Mouse (Mus musculus) mature B cell (primary cell): ENCODE results near the gene Rab34.
"Not testable (repeated sequence)": the region's sequence is repeated elsewhere in the genome, so short reads cannot be mapped to it uniquely, and the experiment has no call there.

Experiments used
- in situ Hi-C: fragments of 300-500 bp; cut with MboI; formaldehyde crosslinking; loops from 2 replicates; pipeline ENCODE4 v1.14.3; 2019

Rab34 gene

DNA sequence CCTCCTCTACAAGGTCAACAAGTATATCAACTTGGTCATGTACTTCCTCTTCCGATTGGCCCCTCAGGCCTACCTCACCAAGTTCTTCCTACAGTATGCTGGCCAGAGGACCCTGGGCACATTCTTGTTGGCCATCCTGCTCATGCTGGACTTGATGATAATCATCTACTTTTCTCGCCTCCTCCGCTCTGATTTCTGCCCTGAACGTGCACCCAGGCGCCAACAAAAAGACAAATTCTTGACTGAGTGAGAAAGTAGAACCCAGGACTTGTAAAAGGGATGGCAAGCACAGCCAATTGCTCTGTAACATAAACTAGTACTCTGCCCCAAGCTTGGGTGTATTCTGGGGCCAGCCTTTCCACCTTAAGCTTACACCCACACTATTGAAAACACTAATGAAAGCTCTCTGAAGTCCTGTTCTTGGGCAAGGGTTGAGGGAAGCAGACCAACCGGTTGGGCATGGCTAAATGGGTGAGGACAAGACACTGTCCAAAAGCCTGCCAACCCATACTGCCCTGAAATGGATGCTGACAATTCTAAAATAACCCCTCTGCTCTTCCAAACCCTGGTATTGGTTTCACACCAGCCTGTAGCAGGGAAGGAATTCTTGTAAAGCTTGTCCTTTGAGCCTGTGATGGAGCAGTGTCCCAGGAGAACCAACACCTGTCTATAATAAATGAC, 8.0 kb upstream of the Rab34 start:
- in situ Hi-C loops: no loop called here

DNA sequence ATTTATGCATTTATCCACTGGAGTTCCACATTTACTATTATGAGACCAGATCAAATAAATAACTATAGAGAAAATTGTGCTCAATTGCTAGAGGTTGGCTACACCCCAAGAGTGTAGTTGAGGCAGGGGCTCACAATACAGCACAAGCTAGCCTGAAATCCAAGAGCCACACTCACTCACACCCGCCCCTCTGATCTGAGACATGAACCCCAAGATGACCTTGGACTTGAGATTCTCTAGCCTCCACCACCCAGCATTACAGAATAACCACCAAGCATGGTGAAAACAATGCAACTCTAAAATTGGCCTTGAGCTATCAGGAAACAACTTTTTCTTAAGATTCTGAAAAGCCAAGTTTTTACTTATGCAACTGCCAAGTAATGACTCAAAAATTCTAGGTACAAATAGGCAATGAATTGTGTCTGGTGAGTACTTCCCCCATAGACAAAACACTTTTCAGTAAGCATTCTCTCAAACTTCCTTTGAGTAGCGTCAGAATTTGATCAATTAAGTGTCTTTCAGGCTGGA, 6.3 kb upstream of the Rab34 start:
- in situ Hi-C loops: no loop called here

DNA sequence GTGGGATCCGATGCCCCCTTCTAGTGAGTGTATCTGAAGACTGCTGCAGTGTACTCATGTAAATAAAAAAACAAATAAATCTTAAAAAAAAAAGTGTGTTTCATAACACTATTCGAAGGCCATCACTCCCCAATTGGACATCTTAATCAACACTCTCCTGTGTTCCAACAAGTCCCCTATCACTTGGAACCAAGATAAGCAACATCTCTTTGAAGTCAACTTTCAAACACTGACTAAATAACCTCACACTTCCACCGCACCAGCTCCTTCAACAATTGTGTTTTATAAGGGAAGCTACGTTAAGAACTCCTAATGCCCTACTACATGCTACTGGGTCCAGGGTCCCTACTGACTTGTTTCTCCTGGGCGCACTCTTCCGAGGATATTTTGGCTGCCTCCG, 5.8 kb upstream of the Rab34 start:
- in situ Hi-C loops: no loop called here

DNA sequence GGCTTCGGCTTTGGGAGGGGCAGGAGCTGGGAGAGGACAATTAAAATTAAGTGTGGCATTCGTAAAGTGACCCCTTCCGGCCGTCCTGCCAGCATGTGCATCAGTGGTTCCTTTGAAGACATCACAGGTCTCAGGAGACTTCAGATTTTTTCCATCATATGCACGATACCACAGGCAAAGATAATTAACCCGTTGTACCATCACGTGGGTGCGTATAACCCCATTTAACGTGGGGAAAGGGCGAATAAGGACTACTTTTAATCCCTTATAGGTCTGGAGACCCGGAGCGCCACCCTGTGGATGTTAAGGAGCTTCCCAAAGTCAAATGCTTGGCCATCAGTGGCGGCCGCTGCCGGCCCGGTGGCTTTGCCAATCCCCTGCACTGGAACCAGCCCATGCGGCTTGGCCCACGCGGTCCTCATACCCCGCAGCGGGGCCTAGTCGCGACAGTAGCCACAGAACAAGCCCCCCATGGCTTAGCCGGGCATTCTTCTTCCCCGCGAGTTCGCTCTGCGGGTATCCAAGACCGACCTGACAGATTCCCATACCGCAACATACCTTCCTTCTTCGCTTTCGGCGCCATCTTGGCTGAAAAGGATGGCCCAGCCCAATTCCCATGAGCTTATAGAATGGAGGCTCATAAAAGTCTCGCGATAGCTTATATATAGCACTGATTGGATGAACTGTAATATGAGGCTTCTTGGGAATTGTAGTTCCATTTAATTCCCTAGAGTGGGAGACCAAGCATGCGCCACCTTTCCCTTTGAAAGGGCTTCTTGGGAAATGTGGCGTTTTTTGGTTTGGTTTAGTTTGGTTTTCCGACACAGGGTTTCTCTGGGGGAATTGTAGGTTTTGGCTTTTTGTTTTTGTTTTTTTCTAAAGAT, 5.0 kb upstream of the Rab34 start, which contains the start of gene Rpl23a:
TSS of gene Rpl23a (minus strand) at position 624 of the 884 bp plus-strand sequence.
- in situ Hi-C loops: no loop called here

DNA sequence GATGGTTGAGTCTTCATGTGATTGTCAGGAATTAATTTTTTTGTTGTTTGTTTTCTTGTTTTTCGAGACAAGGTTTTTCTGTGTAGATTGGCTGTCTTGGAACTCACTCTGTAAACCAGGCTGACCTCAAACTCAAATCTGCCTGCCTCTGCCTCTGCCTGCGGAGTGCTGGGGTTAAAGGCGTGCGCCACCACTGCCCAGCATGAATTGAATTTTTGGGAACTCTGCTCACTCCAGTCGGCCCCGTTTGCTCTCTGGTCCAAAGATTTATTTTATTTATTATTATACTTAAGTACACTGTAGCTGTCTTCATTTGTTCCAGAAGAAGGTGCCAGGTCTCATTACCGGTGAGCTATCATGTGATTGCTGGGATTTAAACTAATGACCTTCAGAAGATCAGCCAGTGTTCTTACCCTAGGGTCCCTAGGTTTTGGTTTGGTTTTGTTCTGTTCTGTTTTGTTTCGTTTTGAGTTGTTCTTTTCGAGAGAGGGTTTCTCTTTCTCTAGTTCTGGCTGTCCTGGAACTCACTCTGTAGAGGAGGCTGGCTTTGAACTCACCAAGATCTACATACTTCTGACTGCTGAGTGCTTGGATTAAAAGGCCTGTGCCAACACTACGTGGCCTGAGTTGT, 4.2 kb upstream of the Rab34 start:
- in situ Hi-C loops: no loop called here

DNA sequence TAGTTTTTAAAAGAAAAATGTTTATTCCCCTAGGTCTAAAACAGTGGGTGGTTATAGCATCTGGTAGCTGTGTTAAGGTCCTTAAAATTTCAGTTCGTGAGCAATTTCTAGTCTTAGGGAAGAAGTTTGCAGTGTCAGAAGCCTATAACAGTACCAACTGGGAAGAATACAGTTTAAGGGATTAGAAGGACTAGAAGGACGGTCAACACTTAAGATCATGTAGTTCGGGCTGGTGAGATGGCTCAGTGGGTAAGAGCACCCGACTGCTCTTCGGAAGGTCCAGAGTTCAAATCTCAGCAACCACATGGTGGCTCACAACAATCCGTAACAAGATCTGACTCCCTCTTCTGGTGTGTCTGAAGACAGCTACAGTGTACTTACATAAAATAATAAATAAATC, 3.5 kb upstream of the Rab34 start:
- in situ Hi-C loops: not testable (repeated sequence)

DNA sequence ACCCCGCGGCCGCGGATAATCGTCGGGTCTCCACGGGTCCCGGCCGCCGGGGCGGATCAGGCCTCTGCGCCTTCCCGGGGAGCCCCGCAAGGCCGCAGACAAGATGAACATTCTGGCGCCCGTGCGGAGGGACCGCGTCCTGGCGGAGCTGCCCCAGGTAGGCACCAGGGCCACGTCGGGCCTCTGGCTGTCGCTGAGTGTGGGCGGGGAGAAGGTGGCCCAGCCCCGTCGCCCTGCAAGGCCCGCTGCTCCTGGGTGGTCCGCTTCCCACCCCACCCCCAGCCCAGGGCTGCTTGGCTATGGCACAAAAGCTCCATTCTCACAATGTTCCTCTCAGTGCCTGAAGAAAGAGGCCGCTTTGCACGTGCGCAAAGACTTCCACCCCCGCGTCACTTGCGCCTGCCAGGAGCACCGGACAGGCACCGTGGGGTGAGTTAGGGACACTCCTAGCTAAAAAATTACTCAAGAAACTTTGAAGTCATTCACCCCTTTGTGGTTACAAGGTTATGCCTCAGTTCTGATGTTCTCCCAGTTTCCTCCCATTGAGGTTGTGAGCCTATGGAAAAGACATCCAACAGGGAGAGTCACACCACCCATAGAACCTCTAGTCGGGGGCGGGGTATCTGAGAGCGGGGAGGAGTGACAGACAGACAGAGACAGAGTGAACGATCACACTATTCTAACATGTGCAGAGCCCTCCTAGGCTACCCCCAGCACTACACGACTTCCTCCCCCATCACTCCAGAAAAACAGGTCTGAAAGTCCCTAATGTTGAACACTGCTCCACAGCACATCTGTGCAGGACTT, 1.2 kb downstream of the Rab34 start:
- in situ Hi-C loops: no loop called here

DNA sequence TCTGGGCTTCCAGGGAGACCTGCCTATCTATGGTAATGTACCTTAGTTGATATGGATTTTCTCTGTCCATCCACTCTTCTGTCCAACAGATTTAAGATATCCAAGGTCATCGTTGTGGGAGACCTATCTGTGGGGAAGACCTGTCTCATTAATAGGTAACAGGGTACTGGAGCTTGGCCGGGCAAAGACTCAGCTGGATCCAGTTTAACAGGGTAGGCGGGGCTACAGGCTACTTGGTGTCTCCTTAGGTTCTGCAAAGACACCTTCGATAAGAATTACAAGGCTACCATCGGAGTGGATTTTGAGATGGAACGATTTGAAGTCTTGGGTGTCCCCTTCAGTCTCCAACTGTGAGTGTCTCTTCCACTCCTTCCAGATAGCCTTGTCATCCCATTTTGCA, 1.8 kb downstream of the Rab34 start:
- in situ Hi-C loops: no loop called here

DNA sequence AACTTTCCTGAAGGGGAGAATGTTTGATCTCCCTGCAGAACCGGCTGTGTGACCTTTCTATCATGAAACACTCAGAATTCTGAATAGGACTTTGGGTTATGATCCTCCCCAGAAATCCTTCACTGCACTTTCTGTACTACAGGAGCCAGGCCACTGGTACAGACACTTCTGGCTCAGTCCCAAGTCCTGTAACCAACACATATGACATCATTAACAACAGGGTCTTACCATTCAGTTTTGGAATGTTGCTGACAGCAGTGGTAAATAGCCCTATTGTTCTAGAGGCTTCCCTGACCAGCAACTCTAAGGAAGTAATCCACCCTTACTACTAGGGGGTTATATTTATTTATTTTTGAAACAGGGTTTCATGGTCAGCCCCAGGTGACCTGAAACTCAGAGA, 4.9 kb downstream of the Rab34 start, which contains the start of gene Proca1:
TSS of gene Proca1 (plus strand) at position 280 of the 400 bp plus-strand sequence.
- in situ Hi-C loops: no loop called here

DNA sequence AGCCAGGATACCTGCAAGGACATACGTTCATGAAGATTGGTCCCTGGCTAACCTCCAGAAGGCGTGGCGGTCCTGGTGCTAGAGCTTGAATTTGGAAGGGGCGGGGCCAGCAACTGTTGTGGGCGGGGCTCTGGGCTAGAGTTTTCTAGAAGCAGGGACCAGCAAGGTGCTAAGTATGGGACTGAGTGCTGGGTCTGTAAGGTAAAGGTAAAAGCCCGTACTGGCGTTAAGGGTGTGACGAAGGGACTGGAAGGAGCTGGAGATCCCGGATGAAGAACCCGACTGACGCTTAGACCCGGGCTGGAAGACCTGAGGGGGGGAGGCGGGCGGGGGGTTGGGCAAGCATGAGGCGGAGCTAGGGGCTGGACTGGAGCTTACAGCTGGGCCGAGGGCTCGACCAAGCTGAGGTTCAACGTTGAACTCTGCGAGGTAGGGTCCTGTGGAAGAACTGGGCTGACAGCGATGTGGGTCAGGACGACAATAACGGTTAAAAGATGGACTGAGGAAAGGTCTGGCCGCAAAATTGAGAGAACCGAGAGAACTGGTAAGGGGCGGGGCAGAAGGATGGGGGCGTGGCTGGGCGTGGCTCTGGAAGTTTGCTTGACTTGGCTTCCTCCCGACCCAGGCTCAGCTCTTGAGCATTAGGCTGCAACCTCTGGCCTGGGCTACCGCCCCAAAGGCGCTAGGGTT, 6.3 kb downstream of the Rab34 start:
- in situ Hi-C loops: no loop called here

DNA sequence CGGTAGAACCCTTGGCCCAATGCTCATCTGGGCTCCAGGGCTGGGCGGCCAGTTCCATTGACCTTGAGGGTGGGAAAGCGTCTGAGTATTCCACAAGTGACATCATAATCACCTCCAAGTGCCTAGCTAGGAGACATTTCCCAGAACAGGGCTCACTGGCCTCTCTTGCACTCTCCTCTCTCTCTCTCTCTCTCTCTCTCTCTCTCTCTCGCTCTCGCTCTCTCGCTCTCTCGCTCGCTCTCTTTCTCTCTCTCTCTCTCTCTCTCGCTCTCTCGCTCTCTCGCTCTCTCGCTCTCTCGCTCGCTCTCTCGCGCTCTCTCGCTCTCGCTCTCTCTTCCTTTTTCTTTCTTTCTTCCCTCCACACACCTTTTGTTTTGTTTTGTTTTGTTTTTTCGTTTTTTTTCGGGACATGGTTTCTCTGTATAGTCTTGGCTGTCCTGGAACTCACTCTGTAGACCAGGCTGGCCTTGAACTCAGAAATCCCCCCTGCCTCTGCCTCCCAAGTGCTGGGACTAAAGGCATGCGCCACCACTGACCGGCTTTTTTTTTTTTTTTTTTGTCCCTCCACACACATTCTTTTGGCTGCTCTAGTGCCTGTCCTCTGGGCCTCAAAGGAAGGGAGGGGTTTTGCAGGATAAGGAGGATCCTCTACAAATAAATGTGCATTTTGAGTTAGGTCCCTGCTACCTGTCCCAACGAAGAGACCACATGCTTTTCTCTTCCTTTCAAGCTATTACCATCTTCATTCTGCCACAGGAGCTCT, 7.1 kb downstream of the Rab34 start:
- in situ Hi-C loops: no loop called here

DNA sequence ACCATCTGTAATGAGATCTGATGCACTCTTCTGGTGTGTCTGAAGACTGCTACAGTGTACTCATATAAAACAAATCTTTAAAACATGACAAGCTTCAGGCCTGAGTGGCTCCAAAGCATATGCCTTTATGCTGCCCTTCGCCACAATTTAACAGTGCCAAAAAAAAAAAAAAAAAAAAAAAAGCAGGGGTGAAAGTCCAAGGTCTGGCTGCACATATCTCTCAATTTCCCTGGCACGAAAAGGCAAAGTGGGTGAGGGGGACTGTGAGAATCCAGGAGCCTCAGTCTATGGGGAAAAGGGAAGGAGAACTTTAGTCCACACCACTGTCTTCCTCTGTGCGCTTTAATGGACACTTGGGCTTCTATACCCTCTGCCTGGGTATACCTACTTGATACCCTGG, 14.1 kb downstream of the Rab34 start:
- in situ Hi-C loops: no loop called here

DNA sequence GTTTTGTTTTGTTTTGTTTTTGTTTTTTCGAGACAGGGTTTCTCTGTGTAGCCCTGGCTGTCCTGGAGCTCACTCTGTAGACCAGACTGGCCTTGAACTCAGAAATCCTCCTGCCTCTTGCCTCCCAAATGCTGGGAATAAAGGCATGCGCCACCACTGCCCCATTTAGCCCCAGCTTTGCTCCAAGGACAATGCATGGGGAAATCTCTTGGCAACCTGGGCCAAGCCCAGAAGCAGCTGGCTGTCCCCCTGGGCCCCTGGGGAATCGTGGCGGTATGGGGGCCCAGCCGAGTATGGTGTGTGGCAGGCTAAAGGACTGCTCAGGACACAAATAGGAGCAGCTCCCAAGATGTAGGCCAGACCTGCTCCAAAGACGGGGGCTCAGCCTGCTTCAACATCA, 16.1 kb downstream of the Rab34 start:
- in situ Hi-C loops: no loop called here

DNA sequence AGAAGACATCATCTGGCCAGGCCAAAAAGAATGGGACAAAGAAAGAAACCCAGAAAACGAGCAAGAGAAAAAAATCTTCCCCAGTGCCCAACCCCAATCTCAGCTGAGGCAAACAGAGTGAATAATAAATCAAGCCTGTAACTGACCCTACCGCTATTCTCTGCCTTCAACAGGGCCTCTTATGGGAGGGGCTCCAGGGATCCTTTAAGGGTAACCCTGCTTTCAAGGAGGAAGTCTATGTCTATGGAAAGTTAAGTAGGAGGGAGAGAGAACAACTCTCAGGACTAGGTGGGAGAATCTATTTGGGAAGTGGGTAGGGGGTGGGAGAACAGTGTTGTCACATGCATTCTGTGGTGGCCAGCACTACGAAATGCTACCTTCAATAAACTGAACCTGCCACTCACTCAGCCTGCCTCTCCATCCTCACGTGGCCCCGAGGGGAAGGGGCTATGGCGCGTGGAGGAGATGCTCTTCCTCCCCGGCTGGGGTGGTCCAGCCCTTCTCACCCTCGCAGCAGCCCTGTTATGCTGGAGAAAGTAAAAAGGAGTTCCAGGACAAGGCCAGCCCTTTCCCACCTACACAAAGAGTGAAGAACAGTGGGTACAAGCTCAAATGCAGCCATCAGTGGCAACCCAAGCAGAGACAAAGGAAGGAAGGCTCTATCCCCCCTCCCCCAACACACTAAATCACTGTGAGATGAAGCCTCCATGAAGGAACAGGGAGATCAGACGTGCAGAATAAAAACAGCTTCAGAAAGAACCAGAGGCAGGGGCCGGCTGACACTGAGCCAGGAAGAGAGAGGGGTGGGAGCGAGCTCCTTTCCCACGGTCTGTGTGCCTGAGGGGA, 17.4 kb downstream of the Rab34 start:
- in situ Hi-C loops: no loop called here

DNA sequence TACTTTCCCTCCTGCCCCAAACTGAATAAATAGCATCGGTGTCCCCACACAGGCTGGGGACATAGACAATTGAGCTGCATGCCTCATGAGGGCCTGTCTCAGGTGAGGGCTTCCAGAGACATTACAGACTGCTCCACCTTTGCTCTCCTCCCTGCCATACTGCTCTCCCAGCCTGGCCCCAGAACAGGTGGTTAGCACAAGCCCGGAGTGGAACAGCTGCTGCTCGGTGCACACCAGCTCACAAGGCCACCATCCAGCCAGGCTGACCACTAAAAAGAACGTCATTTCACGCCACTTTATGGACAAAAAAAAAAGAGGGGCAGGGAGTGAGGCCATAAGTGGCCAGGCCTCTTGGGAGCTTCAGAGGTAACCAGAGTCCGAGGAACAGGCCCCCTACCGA, 19.0 kb downstream of the Rab34 start:
- in situ Hi-C loops: no loop called here

DNA sequence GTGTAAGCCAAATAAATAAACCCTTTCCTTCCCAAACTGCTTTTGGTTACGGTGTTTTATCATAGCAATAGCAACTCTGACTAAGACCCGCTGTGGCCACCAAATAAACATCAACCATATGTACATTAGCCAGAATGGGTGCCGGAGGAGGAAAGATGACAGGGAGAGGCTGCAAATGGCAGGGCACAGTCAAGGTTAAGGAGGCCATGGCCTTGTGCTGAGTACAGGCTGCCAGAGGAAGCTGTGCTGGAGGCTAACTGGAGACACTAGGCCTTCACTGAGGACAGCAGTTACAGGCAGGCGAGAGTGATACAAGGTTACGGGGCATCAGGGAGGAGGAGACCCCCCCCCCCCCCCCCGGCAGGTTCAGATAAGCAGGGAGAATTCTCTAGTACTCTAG, 21.7 kb downstream of the Rab34 start:
- in situ Hi-C loops: no loop called here

DNA sequence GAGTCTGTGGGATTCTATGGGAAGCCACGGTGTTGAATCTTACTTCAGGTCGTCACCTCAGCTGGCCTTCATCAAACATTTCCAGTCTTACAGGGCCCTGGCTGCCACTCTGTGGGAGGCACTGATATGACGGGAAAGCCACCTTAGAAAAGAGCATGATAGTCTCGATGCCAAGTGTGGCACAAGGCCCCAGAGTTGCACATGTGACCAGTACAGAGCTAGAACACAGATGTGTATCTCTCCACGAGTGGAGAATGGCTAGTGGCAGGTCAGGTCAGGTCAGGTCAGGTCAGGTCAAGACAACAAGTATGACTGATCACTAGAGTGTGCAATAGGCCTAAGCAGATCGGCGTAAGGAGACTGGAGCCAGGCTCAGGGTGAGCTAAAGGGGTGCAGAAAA, 22.4 kb downstream of the Rab34 start:
- in situ Hi-C loops: no loop called here

DNA sequence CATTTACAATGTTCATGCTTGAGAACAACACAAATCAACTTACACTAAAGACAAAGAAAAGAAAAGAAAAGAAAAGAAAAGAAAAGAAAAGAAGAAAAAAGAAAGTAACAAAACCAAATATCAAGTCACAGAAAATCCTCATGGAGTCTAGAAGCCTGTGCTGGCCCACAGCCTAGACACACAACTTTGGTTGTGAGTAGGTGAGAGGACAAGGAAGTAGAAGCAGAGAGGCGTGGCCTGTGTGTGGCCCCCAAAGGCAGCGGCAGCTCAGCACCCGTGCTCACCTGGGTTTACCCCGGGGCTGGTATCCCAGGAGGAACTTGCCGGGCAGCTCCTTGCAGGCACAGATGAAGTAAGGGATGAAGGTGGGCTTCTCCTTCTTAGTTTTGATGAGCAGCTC, 23.3 kb downstream of the Rab34 start:
- in situ Hi-C loops: no loop called here

DNA sequence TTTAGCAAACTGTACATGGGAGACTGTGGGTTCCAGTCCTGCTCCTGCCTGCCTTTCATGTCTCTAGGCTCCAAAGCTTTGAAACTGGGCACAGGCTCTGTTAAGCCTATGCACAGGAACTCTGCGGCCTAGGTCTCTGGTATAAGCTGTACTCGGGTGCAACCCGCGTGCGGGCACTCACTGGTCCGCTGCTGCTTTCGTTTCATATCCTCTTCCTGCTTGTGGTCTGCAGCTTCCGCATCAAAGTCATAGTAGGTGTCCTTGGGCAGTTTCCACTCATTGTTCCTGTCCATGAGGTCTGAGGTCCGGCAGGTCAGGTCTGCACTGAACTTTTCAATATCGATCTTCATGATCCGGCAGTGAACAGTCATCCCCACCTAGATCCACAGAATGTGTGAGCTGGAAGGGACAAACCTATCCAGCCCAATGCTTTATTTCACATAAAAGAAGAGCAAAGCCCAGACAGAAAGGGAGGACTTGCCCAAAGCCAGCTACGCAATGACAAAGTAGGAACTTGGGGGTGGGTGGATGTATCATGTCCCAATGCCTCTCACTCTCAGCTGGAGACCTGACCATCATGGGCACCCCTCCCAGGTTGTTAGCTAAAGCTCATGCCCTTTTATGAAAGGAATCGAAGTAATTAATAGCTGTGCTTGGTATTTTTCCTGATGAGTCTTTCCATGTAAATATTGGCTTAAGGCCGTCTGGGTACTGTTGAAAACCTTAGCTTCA, 25.0 kb downstream of the Rab34 start:
- in situ Hi-C loops: no loop called here
